ENCODE assay signal across 8 mouse cellular contexts in genomic region chr11:96823471-96823837, GRCm38 (mm10). TPM values are rescaled to one million over a fixed set of nuclear protein-coding genes. Genes with fewer than 3 reads are reported as not detected.
DNase-seq lines count a peak whose midpoint lies in the region; ATAC-seq and TF ChIP-seq lines count a peak whose summit lies in the region.

No protein-coding gene starts in this region.

- H3K4me1 ChIP-seq in kidney, embryonic 15.5 days, result peaks cover 60% of the 10 kb centered on the region
- peaks cover 15% of the 10 kb centered on the region for H3K4me1 ChIP-seq in forebrain, postnatal 0 days (ENCODE audit: insufficient read depth)
- H3K4me1 ChIP-seq in liver, embryonic 16.5 days (ENCODE audit: control insufficient read depth, low read depth, low read length), result peaks cover 60% of the 10 kb centered on the region

- peak; percentile 21 for ATAC-seq in kidney, embryonic 15.5 days (replicated peaks; ENCODE audit: low FRiP score)
- ATAC-seq in forebrain, postnatal 0 days, result peak; percentile 5; the same call in 1 of the 2 replicates
- peak; percentile 2; the same call in 1 of the 2 replicates for ATAC-seq in liver, embryonic 16.5 days (ENCODE audit: low read depth)

- H3K4me3 ChIP-seq in kidney, embryonic 15.5 days (replicated peaks), result peak overlapping the region; percentile 50
- peak overlapping the region; percentile 48 for H3K4me3 ChIP-seq in forebrain, postnatal 0 days (ENCODE audit: low read depth, low read length)
- peak overlapping the region; percentile 52 for H3K4me3 ChIP-seq in liver, embryonic 16.5 days (ENCODE audit: low read depth, low read length)

- no peaks in the 10 kb centered on the region for H3K9me3 ChIP-seq in kidney, embryonic 15.5 days (replicated peaks)
- no peaks in the 10 kb centered on the region for H3K9me3 ChIP-seq in forebrain, postnatal 0 days (ENCODE audit: low read length)
- no peaks in the 10 kb centered on the region for H3K9me3 ChIP-seq in liver, embryonic 16.5 days (replicated peaks; ENCODE audit: control insufficient read depth, low read length)

- H3K27me3 ChIP-seq in kidney, embryonic 15.5 days, result no peaks in the 10 kb centered on the region
- no peaks in the 10 kb centered on the region for H3K27me3 ChIP-seq in forebrain, postnatal 0 days (ENCODE audit: insufficient read depth, low read length)
- H3K27me3 ChIP-seq in liver, embryonic 16.5 days (ENCODE audit: control insufficient read depth, insufficient read depth, low read depth, low read length), result no peaks in the 10 kb centered on the region

- peak overlapping the region; percentile 90 for H3K4me2 ChIP-seq in kidney, embryonic 15.5 days
- H3K4me2 ChIP-seq in forebrain, postnatal 0 days (ENCODE audit: low read depth), result peak overlapping the region; percentile 90
- peak overlapping the region; percentile 76 for H3K4me2 ChIP-seq in liver, embryonic 16.5 days (ENCODE audit: low read depth, low read length)

- no peak for DNase-seq in kidney, adult 9 months
- DNase-seq in adipocyte (ENCODE audit: low spot score), result peak; percentile 30
- no peak for DNase-seq in forebrain, postnatal 0 days
- DNase-seq in frontal cortex, postnatal 36 days (ENCODE audit: low spot score in 2 of 2), result no peak
- no peak for DNase-seq in thymus, postnatal 14 days
- DNase-seq in embryo, embryonic 9.5 days (ENCODE audit: extremely low spot score), result no peak

- H3K27ac ChIP-seq in kidney, embryonic 15.5 days, result peak overlapping the region; percentile 90
- H3K27ac ChIP-seq in forebrain, postnatal 0 days (ENCODE audit: low read depth, low read length), result peak overlapping the region; percentile 69
- no peak overlapping the region for H3K27ac ChIP-seq in liver, embryonic 16.5 days (ENCODE audit: low read length)

- TF ChIP-seq CTCF in forebrain, postnatal 0 days (IDR thresholded peaks at IDR 0.05; ENCODE audit: low read depth), result no peak

- WGBS in kidney, embryonic 15.5 days, result 5% methylated on average over 13 of the region's 13 CpGs
- 8% methylated on average over 13 of the region's 13 CpGs for WGBS in forebrain, postnatal 0 days
- WGBS in liver, embryonic 16.5 days (ENCODE audit: insufficient replicate concordance), result 19% methylated on average over 12 of the region's 13 CpGs

- H3K36me3 ChIP-seq in kidney, embryonic 15.5 days, result peaks cover 66% of the 10 kb centered on the region
- H3K36me3 ChIP-seq in forebrain, postnatal 0 days (ENCODE audit: insufficient read depth), result peaks cover 51% of the 10 kb centered on the region
- peaks cover 37% of the 10 kb centered on the region for H3K36me3 ChIP-seq in liver, embryonic 16.5 days (ENCODE audit: control insufficient read depth, insufficient read depth)

- peak overlapping the region; percentile 42 for H3K9ac ChIP-seq in kidney, embryonic 15.5 days
- H3K9ac ChIP-seq in forebrain, postnatal 0 days, result peak overlapping the region; percentile 51
- peak overlapping the region; percentile 8; the same call in 1 of the 2 replicates for H3K9ac ChIP-seq in liver, embryonic 16.5 days (ENCODE audit: low read depth, low read length)

RNA-seq across cellular contexts. Expression of gene Nfe2l1, which starts 6.3 kb away (rescaled TPM):
- polyA plus RNA-seq in kidney, embryonic 15.5 days (2015; fragmentation: Nextera tagmentation; extraction: Ambion mirVana), result 78.5 and 82.1 TPM in 2 replicates
- total RNA-seq in forebrain, postnatal 0 days (2014; rRNA removed), result 46.5 and 57.4 TPM in 2 replicates
- polyA plus RNA-seq in forebrain, postnatal 0 days (2015; fragmentation: Nextera tagmentation; extraction: Ambion mirVana), result 47.3 and 62.4 TPM in 2 replicates
- polyA plus RNA-seq in liver, embryonic 16.5 days (2015; fragmentation: Nextera tagmentation; extraction: Ambion mirVana), result 19.7 and 20.1 TPM in 2 replicates

RNA-seq across cellular contexts. Expression of gene Copz2, which starts 26.2 kb away (rescaled TPM):
- polyA plus RNA-seq in kidney, embryonic 15.5 days (2015; fragmentation: Nextera tagmentation; extraction: Ambion mirVana), result 117 and 121 TPM in 2 replicates
- total RNA-seq in forebrain, postnatal 0 days (2014; rRNA removed), result 5.8 and 7.1 TPM in 2 replicates
- polyA plus RNA-seq in forebrain, postnatal 0 days (2015; fragmentation: Nextera tagmentation; extraction: Ambion mirVana), result 14.8 and 14.9 TPM in 2 replicates
- 24.0 and 25.7 TPM in 2 replicates for polyA plus RNA-seq in liver, embryonic 16.5 days (2015; fragmentation: Nextera tagmentation; extraction: Ambion mirVana)

RNA-seq across cellular contexts. Expression of gene Cbx1, which starts 34.5 kb away (rescaled TPM):
- 136 and 154 TPM in 2 replicates for polyA plus RNA-seq in kidney, embryonic 15.5 days (2015; fragmentation: Nextera tagmentation; extraction: Ambion mirVana)
- 57.0 and 62.4 TPM in 2 replicates for total RNA-seq in forebrain, postnatal 0 days (2014; rRNA removed)
- 53.7 and 55.6 TPM in 2 replicates for polyA plus RNA-seq in forebrain, postnatal 0 days (2015; fragmentation: Nextera tagmentation; extraction: Ambion mirVana)
- polyA plus RNA-seq in liver, embryonic 16.5 days (2015; fragmentation: Nextera tagmentation; extraction: Ambion mirVana), result 24.7 and 26.2 TPM in 2 replicates

RNA-seq across cellular contexts. Expression of gene Snx11, which starts 46.1 kb away (rescaled TPM):
- polyA plus RNA-seq in kidney, embryonic 15.5 days (2015; fragmentation: Nextera tagmentation; extraction: Ambion mirVana), result 19.2 and 20.4 TPM in 2 replicates
- total RNA-seq in forebrain, postnatal 0 days (2014; rRNA removed), result 59.2 and 68.8 TPM in 2 replicates
- polyA plus RNA-seq in forebrain, postnatal 0 days (2015; fragmentation: Nextera tagmentation; extraction: Ambion mirVana), result 32.7 and 37.1 TPM in 2 replicates
- 7.1 and 7.7 TPM in 2 replicates for polyA plus RNA-seq in liver, embryonic 16.5 days (2015; fragmentation: Nextera tagmentation; extraction: Ambion mirVana)
